Mouse (Mus musculus): ENCODE measurements around the gene Kcnh8. TPM values are rescaled to one million over a fixed set of nuclear protein-coding genes. Genes with fewer than 3 reads are reported as not detected.

The Kcnh8 gene
- polyA plus RNA-seq, 1 experiment, result 0.28 TPM

DNA sequence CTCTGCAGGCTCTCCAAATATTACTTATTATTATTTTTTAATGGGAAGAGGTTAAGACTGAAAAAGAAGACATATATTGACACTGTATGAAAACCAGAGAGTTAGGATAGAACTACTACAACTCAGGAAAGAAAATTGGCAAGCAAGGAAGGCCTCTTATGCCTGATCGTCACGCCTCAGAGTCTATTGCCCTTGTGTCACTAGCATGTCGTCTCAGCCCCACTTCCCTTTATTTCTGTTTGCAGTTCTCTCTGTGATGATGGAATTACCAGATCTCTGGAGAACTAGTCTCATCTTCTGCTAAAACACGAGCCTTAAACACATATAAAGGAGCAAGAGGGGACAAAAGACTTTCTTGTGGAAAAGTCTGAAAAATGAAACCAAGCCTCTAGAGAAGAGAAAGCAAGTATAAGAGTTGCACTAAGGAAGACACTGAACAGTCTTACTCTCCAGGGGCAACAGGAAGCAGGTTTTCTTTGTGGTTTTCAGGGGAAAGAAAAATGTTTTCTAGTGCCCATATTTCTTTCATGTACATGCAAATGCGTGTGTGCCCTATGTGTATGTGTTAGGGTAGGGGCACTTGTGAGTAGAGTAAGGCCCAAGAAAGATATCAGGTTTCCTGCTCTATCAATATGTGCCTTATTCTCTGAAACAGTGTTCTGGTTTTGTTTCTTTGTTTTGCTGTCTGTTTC, 10.9 kb upstream of the Kcnh8 start:
- H3K4me1 ChIP-seq (replicated peaks; ENCODE audit: control insufficient read depth, insufficient read depth, low read length), result peaks cover 4% of the 10 kb centered on the region
- no peak overlapping the region for H3K4me3 ChIP-seq (ENCODE audit: control insufficient read depth, insufficient read depth, low read length)
- WGBS, result 9% methylated on average over 5 of the region's 5 CpGs
- H3K27me3 ChIP-seq (ENCODE audit: control insufficient read depth, insufficient read depth, low read length), result no peaks in the 10 kb centered on the region
- TF ChIP-seq CTCF (IDR thresholded peaks at IDR 0.05; ENCODE audit: borderline replicate concordance, control insufficient read depth, extremely low read depth, insufficient read depth, low read length, poor library complexity), result no peak
- no peak for TF ChIP-seq POLR2A (IDR thresholded peaks at IDR 0.05; ENCODE audit: control insufficient read depth, extremely low read depth, insufficient read depth, low read length, poor library complexity)
- H3K27ac ChIP-seq (ENCODE audit: control insufficient read depth, insufficient read depth, low read length), result peak overlapping the region; percentile 25; the same call in 1 of the 2 replicates
- peak; percentile 34 for DNase-seq
- H3K36me3 ChIP-seq (ENCODE audit: control insufficient read depth, insufficient read depth, low read length), result no peaks in the 10 kb centered on the region

DNA sequence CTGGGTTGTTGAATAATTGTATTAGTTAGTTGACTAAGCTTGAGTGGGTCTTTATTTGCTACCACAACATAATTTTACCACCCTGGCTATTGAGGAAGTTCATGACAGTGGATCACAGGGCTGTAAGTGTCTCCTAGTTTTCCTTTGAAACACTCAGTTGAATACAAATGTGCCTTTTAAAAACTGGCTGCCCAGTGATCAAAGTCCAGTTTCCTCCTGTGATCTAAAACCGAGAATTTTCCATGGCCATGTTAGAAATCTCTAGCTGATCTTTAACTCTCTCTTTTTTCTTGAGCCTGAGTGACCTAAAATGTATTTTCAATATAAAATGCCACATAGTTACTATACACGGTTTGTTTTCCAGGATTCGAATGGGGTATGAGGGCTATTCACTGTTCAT, 3.4 kb upstream of the Kcnh8 start:
- Histone ChIP-seq H3K36me3 (ENCODE audit: control insufficient read depth, insufficient read depth, low read length) (no peaks in the 10 kb centered on the region), H3K27ac (ENCODE audit: control insufficient read depth, insufficient read depth, low read length) (no peak overlapping the region), H3K4me1 (replicated peaks; ENCODE audit: control insufficient read depth, insufficient read depth, low read length) (peaks cover 16% of the 10 kb centered on the region), H3K4me3 (ENCODE audit: control insufficient read depth, insufficient read depth, low read length) (no peak overlapping the region), H3K27me3 (ENCODE audit: control insufficient read depth, insufficient read depth, low read length) (peaks cover 13% of the 10 kb centered on the region)
- TF ChIP-seq CTCF (IDR thresholded peaks at IDR 0.05; ENCODE audit: borderline replicate concordance, control insufficient read depth, extremely low read depth, insufficient read depth, low read length, poor library complexity) (no peak), POLR2A (IDR thresholded peaks at IDR 0.05; ENCODE audit: control insufficient read depth, extremely low read depth, insufficient read depth, low read length, poor library complexity) (no peak)
- 85% methylated on average over 3 of the region's 3 CpGs for WGBS
- no peak for DNase-seq

DNA sequence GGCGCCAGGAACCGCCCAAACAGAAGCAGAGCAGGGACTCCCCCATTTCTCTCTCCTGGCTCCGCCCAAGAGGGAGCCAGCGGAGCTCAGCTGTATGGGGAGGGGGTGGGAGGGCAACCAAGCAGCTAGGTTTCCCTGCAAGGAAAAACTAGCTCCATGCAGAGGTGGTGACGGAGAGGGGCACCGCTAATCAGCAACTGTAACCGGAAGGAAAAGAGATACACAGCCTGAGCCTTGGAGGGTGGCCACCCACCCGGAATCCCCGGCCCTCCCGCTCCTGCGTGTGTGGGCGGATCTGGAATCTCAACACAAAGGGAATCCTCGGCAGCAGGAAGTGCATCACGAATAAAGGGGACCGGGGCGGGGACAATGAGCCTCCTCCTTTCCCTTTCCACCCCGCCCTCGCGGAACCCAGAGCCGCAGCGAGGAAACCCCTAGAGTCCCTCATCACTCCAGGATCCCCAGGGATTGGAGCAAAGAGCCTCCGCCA, 1.6 kb upstream of the Kcnh8 start:
- Histone ChIP-seq H3K4me3 (ENCODE audit: control insufficient read depth, insufficient read depth, low read length) (peak overlapping the region; percentile 56), H3K4me1 (replicated peaks; ENCODE audit: control insufficient read depth, insufficient read depth, low read length) (peaks cover 16% of the 10 kb centered on the region), H3K27me3 (ENCODE audit: control insufficient read depth, insufficient read depth, low read length) (peaks cover 13% of the 10 kb centered on the region), H3K36me3 (ENCODE audit: control insufficient read depth, insufficient read depth, low read length) (no peaks in the 10 kb centered on the region), H3K27ac (ENCODE audit: control insufficient read depth, insufficient read depth, low read length) (no peak overlapping the region)
- no peak for TF ChIP-seq POLR2A (IDR thresholded peaks at IDR 0.05; ENCODE audit: control insufficient read depth, extremely low read depth, insufficient read depth, low read length, poor library complexity)
- TF ChIP-seq CTCF (IDR thresholded peaks at IDR 0.05; ENCODE audit: borderline replicate concordance, control insufficient read depth, extremely low read depth, insufficient read depth, low read length, poor library complexity), result no peak
- DNase-seq, result peak; percentile 65
- under 1% methylated on average over 22 of the region's 22 CpGs for WGBS

DNA sequence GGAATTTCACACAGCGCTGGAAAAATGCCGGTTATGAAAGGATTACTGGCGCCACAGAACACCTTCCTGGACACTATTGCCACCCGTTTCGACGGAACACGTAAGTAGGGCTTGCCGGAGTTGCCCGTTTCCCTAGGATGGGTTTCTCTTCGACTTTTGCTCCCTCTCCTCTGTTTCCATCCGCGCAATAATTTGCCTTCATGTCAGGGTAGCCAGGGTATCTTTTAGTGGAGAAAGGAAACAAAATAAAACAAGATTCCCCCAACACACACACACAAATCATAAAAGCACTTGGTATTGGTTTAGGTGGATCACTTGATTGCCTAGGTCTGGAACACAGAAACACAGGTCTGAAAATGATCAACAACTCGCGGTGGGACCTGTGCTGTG, 267 bp downstream of the Kcnh8 start:
- H3K36me3 ChIP-seq (ENCODE audit: control insufficient read depth, insufficient read depth, low read length), result no peaks in the 10 kb centered on the region
- 6% methylated on average over 14 of the region's 14 CpGs for WGBS
- H3K27me3 ChIP-seq (ENCODE audit: control insufficient read depth, insufficient read depth, low read length), result peaks cover 13% of the 10 kb centered on the region
- H3K4me3 ChIP-seq (ENCODE audit: control insufficient read depth, insufficient read depth, low read length), result peak overlapping the region; percentile 38
- H3K4me1 ChIP-seq (replicated peaks; ENCODE audit: control insufficient read depth, insufficient read depth, low read length), result peaks cover 16% of the 10 kb centered on the region
- DNase-seq, result no peak
- TF ChIP-seq CTCF (IDR thresholded peaks at IDR 0.05; ENCODE audit: borderline replicate concordance, control insufficient read depth, extremely low read depth, insufficient read depth, low read length, poor library complexity) (no peak), POLR2A (IDR thresholded peaks at IDR 0.05; ENCODE audit: control insufficient read depth, extremely low read depth, insufficient read depth, low read length, poor library complexity) (no peak)
- H3K27ac ChIP-seq (ENCODE audit: control insufficient read depth, insufficient read depth, low read length), result no peak overlapping the region

DNA sequence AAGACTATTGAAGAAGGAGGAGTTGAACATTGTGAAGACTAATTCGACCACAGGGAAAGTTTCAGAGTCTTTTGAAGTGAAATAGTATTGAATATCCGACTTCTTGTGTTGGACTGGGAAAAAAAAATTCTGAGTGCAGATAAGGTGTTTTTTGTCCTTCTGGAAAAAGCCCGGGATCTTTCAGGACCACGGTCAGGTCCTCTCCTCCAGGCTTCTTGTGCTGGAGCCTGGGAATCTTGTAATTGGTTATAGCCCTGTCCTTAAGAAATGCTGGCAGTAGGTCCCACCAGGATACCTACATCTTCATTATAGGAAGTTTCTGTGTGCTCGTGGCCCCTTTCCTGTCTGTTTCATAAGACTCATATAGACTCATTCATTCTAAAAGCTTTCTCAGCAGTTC, 902 bp downstream of the Kcnh8 start:
- no peak overlapping the region for H3K27ac ChIP-seq (ENCODE audit: control insufficient read depth, insufficient read depth, low read length)
- H3K4me1 ChIP-seq (replicated peaks; ENCODE audit: control insufficient read depth, insufficient read depth, low read length), result peaks cover 16% of the 10 kb centered on the region
- TF ChIP-seq CTCF (IDR thresholded peaks at IDR 0.05; ENCODE audit: borderline replicate concordance, control insufficient read depth, extremely low read depth, insufficient read depth, low read length, poor library complexity) (no peak), POLR2A (IDR thresholded peaks at IDR 0.05; ENCODE audit: control insufficient read depth, extremely low read depth, insufficient read depth, low read length, poor library complexity) (no peak)
- peaks cover 13% of the 10 kb centered on the region for H3K27me3 ChIP-seq (ENCODE audit: control insufficient read depth, insufficient read depth, low read length)
- WGBS, result 12% methylated on average over 5 of the region's 5 CpGs
- H3K36me3 ChIP-seq (ENCODE audit: control insufficient read depth, insufficient read depth, low read length), result no peaks in the 10 kb centered on the region
- no peak overlapping the region for H3K4me3 ChIP-seq (ENCODE audit: control insufficient read depth, insufficient read depth, low read length)
- no peak for DNase-seq

DNA sequence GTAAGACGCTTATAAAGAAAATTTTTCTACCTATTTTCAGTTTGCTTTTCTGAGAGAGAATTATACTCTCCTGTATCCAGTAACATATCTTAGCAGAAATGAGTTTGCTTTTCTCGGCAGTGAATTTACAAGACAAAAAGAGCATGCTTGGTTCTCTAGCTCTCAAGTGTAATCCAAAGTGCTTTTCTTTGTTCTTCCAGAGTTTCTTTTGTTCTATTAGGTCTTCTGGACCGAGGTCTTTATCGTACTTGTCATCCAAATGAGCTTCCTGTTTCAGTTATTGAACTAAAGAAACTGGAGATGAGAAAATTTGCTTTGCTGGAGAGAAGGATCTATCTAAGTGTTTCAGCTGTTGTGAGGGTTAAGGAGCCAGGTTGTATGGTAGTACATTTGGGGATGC, 8.9 kb downstream of the Kcnh8 start:
- no peak for DNase-seq
- WGBS, result 70% methylated on average over 4 of the region's 4 CpGs
- H3K4me3 ChIP-seq (ENCODE audit: control insufficient read depth, insufficient read depth, low read length), result no peak overlapping the region
- H3K27me3 ChIP-seq (ENCODE audit: control insufficient read depth, insufficient read depth, low read length), result no peaks in the 10 kb centered on the region
- H3K36me3 ChIP-seq (ENCODE audit: control insufficient read depth, insufficient read depth, low read length), result no peaks in the 10 kb centered on the region
- TF ChIP-seq POLR2A (IDR thresholded peaks at IDR 0.05; ENCODE audit: control insufficient read depth, extremely low read depth, insufficient read depth, low read length, poor library complexity), result no peak
- no peak for TF ChIP-seq CTCF (IDR thresholded peaks at IDR 0.05; ENCODE audit: borderline replicate concordance, control insufficient read depth, extremely low read depth, insufficient read depth, low read length, poor library complexity)
- no peak overlapping the region for H3K27ac ChIP-seq (ENCODE audit: control insufficient read depth, insufficient read depth, low read length)
- no peaks in the 10 kb centered on the region for H3K4me1 ChIP-seq (replicated peaks; ENCODE audit: control insufficient read depth, insufficient read depth, low read length)

All from thymus, adult 2 months (tissue).